Mouse (Mus musculus) spleen, adult 10 weeks (tissue): ENCODE measurements around the gene Slc22a30. TPM values are rescaled to one million over a fixed set of nuclear protein-coding genes. Genes with fewer than 3 reads are reported as not detected.

Experiments
- polyA plus RNA-seq: library from polyadenylated mRNA; stranded (reverse); fragments of 350-450 nt; fragmentation: Illumina TruSeq; extraction: RNeasy Lipid Tissue Mini Kit (QIAGEN cat#74804); gene quantifications from one replicate; pipeline ENCODE4 v1.2.3, GENCODE M21; 2015; ENCODE audit warnings: low replicate concordance; ENCODE audit not compliant: insufficient read depth

Slc22a30 gene
- not detected for polyA plus RNA-seq

DNA sequence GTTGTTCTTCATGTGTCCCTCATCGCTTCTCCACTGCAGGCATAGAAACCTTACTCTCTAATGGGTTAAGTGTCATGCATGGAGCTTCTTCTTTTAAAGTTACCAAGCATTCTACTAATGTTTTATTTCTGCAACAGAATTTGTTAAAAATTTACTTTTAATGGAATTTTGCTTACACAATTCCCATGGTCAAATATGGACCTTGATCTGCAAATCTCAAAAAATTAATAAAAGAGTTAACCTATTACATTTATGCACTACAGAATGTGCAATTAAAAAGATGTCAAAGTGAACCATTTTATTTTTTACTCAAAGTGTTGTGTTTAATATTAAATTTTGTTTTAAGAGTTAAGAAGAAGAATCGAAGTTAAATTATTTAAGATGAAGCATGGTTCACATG, at the start of gene Slc22a30:
Slc22a30 (minus strand) TSS at position 101 of the 400 bp plus-strand sequence.

Other genes with a start within 250 kb of the Slc22a30 start
- gene Slc22a29, start 186.2 kb downstream of the Slc22a30 start, polyA plus RNA-seq: not detected
- not detected for gene Slc22a8, start 186.1 kb upstream of the Slc22a30 start, polyA plus RNA-seq
- gene Slc22a6, start 212.9 kb upstream of the Slc22a30 start, polyA plus RNA-seq: not detected